Mouse (Mus musculus): ENCODE measurements at regions not wholly inside any gene's neighbourhood (a gene's known extent, or its start where the extent isn't known, plus 50 kb on each side); places are given as distances from the start of the nearest gene placed in this dataset.
A peak's percentile ranks its signal among the peaks of the same experiment; 100 is the strongest.

- H3K4me3 ChIP-seq = no peak overlapping the region
- H3K27ac ChIP-seq = no peak overlapping the region
- no peaks in the 10 kb centered on the region for H3K27me3 ChIP-seq
- H3K9me3 ChIP-seq = no peaks in the 10 kb centered on the region
- no peak overlapping the region for H3K4me2 ChIP-seq
- H3K4me1 ChIP-seq (replicated peaks) = 0 out of 2 replicates have a peak, but pooled peaks cover 2% of the 10 kb centered on the region
- H3K9ac ChIP-seq = no peak overlapping the region
- ATAC-seq (ENCODE audit: low FRiP score) = no peak
- WGBS = 69% methylated on average over 7 of the region's 7 CpGs
- H3K36me3 ChIP-seq = no peaks in the 10 kb centered on the region
Observed at GRCm38 (mm10) chr19:14314301-14314700, 283.6 kb downstream of the Tle4 start.

GRCm38 (mm10) chr19:14319677-14320191 lies 278.1 kb downstream of the Tle4 start:
- 0 out of 2 replicates have a peak, but pooled peaks cover 4% of the 10 kb centered on the region for H3K27me3 ChIP-seq
- ATAC-seq (ENCODE audit: low FRiP score) = no peak

GRCm38 (mm10) chr19:14325353-14326052 lies 272.3 kb downstream of the Tle4 start:
- no peak overlapping the region for H3K27ac ChIP-seq
- H3K9me3 ChIP-seq = no peaks in the 10 kb centered on the region
- 37% methylated on average over 9 of the region's 9 CpGs for WGBS
- no peak overlapping the region for H3K4me2 ChIP-seq
- no peaks in the 10 kb centered on the region for H3K36me3 ChIP-seq
- H3K4me3 ChIP-seq = no peak overlapping the region
- peaks cover 15% of the 10 kb centered on the region for H3K4me1 ChIP-seq (replicated peaks)
- H3K27me3 ChIP-seq = 0 out of 2 replicates have a peak, but pooled peaks cover 4% of the 10 kb centered on the region
- ATAC-seq (ENCODE audit: low FRiP score) = 0 out of 2 replicates have a peak, but pooled peaks have one; percentile 39
- no peak overlapping the region for H3K9ac ChIP-seq

More at GRCm38 (mm10) chr19:14319677-14320191, 278.1 kb downstream of the Tle4 start:
- Histone ChIP-seq H3K4me1 (replicated peaks) (peaks cover 5% of the 10 kb centered on the region; the same call in 1 of the 2 replicates), H3K4me2 (no peak overlapping the region), H3K9me3 (no peaks in the 10 kb centered on the region), H3K36me3 (no peaks in the 10 kb centered on the region), H3K4me3 (no peak overlapping the region), H3K9ac (no peak overlapping the region), H3K27ac (no peak overlapping the region)
- 58% methylated on average over 3 of the region's 3 CpGs for WGBS

GRCm38 (mm10) chr19:14333041-14334012 lies 264.5 kb downstream of the Tle4 start:
- whole genome bisulfite sequencing = 72% methylated on average over 6 of the region's 6 CpGs
- ATAC-seq (ENCODE audit: low FRiP score) = no peak
- H3K9me3 ChIP-seq = no peaks in the 10 kb centered on the region
- H3K36me3 ChIP-seq = no peaks in the 10 kb centered on the region
- no peaks in the 10 kb centered on the region for H3K27me3 ChIP-seq
- no peak overlapping the region for H3K4me3 ChIP-seq
- H3K9ac ChIP-seq = no peak overlapping the region
- no peak overlapping the region for H3K27ac ChIP-seq
- no peak overlapping the region for H3K4me2 ChIP-seq
- 0 out of 2 replicates have a peak, but pooled peaks cover 3% of the 10 kb centered on the region for H3K4me1 ChIP-seq (replicated peaks)

- H3K27me3 ChIP-seq = no peaks in the 10 kb centered on the region
- 27% methylated on average over 5 of the region's 5 CpGs for WGBS
- H3K4me2 ChIP-seq = no peak overlapping the region
- no peak overlapping the region for H3K27ac ChIP-seq
- H3K4me3 ChIP-seq = no peak overlapping the region
- no peak overlapping the region for H3K9ac ChIP-seq
- H3K9me3 ChIP-seq = no peaks in the 10 kb centered on the region
- peak; percentile 63 for ATAC-seq (ENCODE audit: low FRiP score)
- 0 out of 2 replicates have a peak, but pooled peaks cover 3% of the 10 kb centered on the region for H3K4me1 ChIP-seq (replicated peaks)
- H3K36me3 ChIP-seq = no peaks in the 10 kb centered on the region
Observed at GRCm38 (mm10) chr19:14337025-14337424, 260.8 kb downstream of the Tle4 start.

- Histone ChIP-seq H3K4me2 (no peak overlapping the region), H3K9ac (no peak overlapping the region), H3K4me3 (no peak overlapping the region), H3K4me1 (replicated peaks) (0 out of 2 replicates have a peak, but pooled peaks cover 3% of the 10 kb centered on the region), H3K36me3 (no peaks in the 10 kb centered on the region), H3K9me3 (no peaks in the 10 kb centered on the region), H3K27me3 (no peaks in the 10 kb centered on the region), H3K27ac (no peak overlapping the region)
- WGBS = 87% methylated on average over 2 of the region's 2 CpGs
- ATAC-seq (ENCODE audit: low FRiP score) = no peak
Observed at GRCm38 (mm10) chr19:14340759-14341158, 257.1 kb downstream of the Tle4 start.

- Histone ChIP-seq H3K4me3 (no peak overlapping the region), H3K9ac (no peak overlapping the region), H3K27ac (no peak overlapping the region), H3K4me1 (replicated peaks) (0 out of 2 replicates have a peak, but pooled peaks cover 6% of the 10 kb centered on the region), H3K27me3 (no peaks in the 10 kb centered on the region), H3K36me3 (no peaks in the 10 kb centered on the region), H3K9me3 (no peaks in the 10 kb centered on the region), H3K4me2 (no peak overlapping the region)
- 85% methylated on average over 5 of the region's 5 CpGs for WGBS
- no peak for ATAC-seq (ENCODE audit: low FRiP score)
Observed at GRCm38 (mm10) chr19:14343890-14344289, 254.0 kb downstream of the Tle4 start.

GRCm38 (mm10) chr19:14344467-14344866 lies 253.4 kb downstream of the Tle4 start:
- no peak overlapping the region for H3K9ac ChIP-seq
- 83% methylated on average over 3 of the region's 3 CpGs for WGBS
- H3K27me3 ChIP-seq = no peaks in the 10 kb centered on the region
- H3K4me2 ChIP-seq = no peak overlapping the region
- no peaks in the 10 kb centered on the region for H3K36me3 ChIP-seq
- no peak for ATAC-seq (ENCODE audit: low FRiP score)
- H3K4me1 ChIP-seq (replicated peaks) = 0 out of 2 replicates have a peak, but pooled peaks cover 6% of the 10 kb centered on the region
- H3K27ac ChIP-seq = no peak overlapping the region
- no peak overlapping the region for H3K4me3 ChIP-seq
- no peaks in the 10 kb centered on the region for H3K9me3 ChIP-seq

- Histone ChIP-seq H3K27ac (no peak overlapping the region), H3K4me1 (replicated peaks) (0 out of 2 replicates have a peak, but pooled peaks cover 6% of the 10 kb centered on the region), H3K27me3 (no peaks in the 10 kb centered on the region), H3K4me2 (no peak overlapping the region), H3K4me3 (no peak overlapping the region), H3K9ac (no peak overlapping the region), H3K9me3 (no peaks in the 10 kb centered on the region), H3K36me3 (no peaks in the 10 kb centered on the region)
- no peak for ATAC-seq (ENCODE audit: low FRiP score)
- WGBS = 62% methylated on average over 2 of the region's 2 CpGs
Observed at GRCm38 (mm10) chr19:14347026-14347425, 250.8 kb downstream of the Tle4 start.

GRCm38 (mm10) chr19:14347429-14347828 lies 250.4 kb downstream of the Tle4 start:
- Histone ChIP-seq H3K27me3 (0 out of 2 replicates have a peak, but pooled peaks cover under 1% of the 10 kb centered on the region), H3K9ac (no peak overlapping the region), H3K4me2 (no peak overlapping the region), H3K4me3 (no peak overlapping the region), H3K27ac (no peak overlapping the region), H3K9me3 (no peaks in the 10 kb centered on the region), H3K4me1 (replicated peaks) (0 out of 2 replicates have a peak, but pooled peaks cover 6% of the 10 kb centered on the region), H3K36me3 (no peaks in the 10 kb centered on the region)
- no peak for ATAC-seq (ENCODE audit: low FRiP score)

- Histone ChIP-seq H3K27ac (no peak overlapping the region), H3K4me1 (replicated peaks) (0 out of 2 replicates have a peak, but pooled peaks cover 6% of the 10 kb centered on the region), H3K9ac (no peak overlapping the region), H3K36me3 (no peaks in the 10 kb centered on the region), H3K4me2 (no peak overlapping the region), H3K4me3 (no peak overlapping the region), H3K27me3 (0 out of 2 replicates have a peak, but pooled peaks cover 4% of the 10 kb centered on the region), H3K9me3 (no peaks in the 10 kb centered on the region)
- no peak for ATAC-seq (ENCODE audit: low FRiP score)
- 57% methylated on average over 2 of the region's 2 CpGs for WGBS
Observed at GRCm38 (mm10) chr19:14349753-14350152, 248.1 kb downstream of the Tle4 start.

Measured in hindbrain, embryonic 13.5 days (tissue).